Mouse (Mus musculus): ENCODE data around the gene Tfpt. TPM values are rescaled to one million over a fixed set of nuclear protein-coding genes. Genes with fewer than 3 reads are reported as not detected.
"Not testable (repeated sequence)": the region's sequence is repeated elsewhere in the genome, so short reads cannot be mapped to it uniquely, and the experiment has no call there.

The Tfpt gene
- total RNA-seq, 1 experiment from 2014 or later, result 53.9 TPM

DNA sequence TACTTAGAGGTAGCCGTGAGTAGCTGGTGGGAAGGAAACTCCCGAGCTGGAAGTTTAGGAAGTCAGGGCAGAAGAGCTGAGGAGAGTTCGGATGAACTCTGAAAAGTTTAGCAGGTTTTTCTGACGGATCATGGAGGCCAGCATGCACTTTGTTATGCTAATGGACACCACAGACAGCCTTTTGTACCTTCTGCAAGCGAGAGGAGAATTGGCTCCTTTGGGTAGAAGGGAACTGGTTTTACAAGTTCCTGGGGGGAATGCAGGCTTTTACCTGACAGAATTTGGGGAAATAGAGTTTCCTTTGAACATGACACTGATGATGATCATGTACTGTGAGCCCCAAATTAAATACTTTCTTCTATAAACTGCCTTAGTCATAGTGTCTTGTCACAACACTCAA, 43.5 kb downstream of the Tfpt start:
- no peak for ATAC-seq (ENCODE audit: extremely low read depth, insufficient number of reproducible peaks, low FRiP score, poor library complexity, severe bottlenecking)

- no peak for ATAC-seq (ENCODE audit: extremely low read depth, insufficient number of reproducible peaks, low FRiP score, poor library complexity, severe bottlenecking)
Observed at GRCm38 (mm10) chr7:3585763-3586162, 44.0 kb downstream of the Tfpt start.

- ATAC-seq (ENCODE audit: extremely low read depth, insufficient number of reproducible peaks, low FRiP score, poor library complexity, severe bottlenecking), result no peak
Observed at GRCm38 (mm10) chr7:3580029-3580428, 49.7 kb downstream of the Tfpt start.

DNA sequence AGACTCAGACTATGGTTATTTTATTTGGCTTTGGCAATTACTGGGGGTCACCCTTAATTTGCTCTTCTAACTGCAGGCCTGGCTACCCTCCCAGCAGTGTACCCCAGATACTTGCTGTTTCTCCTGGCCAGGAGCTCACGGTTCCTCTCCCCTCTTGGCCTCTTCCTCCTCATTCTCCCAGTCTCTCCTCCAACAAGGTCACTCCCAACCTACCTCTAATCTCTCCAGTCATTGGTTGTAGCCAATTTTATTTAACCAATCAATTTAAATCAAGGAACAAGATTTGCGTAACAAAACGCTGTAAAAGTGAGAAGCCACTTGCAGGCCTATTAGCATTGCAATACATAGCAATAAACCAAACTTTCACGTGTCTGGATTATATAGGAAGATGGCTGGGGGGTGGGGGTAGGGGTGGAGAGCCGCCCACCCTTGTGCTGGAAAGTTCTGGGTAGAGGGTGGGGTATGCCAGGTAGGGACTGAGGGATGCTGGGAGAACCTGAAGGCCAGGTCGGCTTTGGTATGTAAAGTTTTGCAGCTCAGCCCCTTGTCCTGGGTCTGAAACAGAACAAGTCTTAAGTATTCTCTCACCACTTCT, 50.7 kb downstream of the Tfpt start:
- no peak for ATAC-seq (ENCODE audit: extremely low read depth, insufficient number of reproducible peaks, low FRiP score, poor library complexity, severe bottlenecking)

- ATAC-seq (ENCODE audit: extremely low read depth, insufficient number of reproducible peaks, low FRiP score, poor library complexity, severe bottlenecking), result no peak
Observed at GRCm38 (mm10) chr7:3578196-3578595, 51.5 kb downstream of the Tfpt start.

- ATAC-seq (ENCODE audit: extremely low read depth, insufficient number of reproducible peaks, low FRiP score, poor library complexity, severe bottlenecking), result no peak
Observed at GRCm38 (mm10) chr7:3576354-3577124, 53.2 kb downstream of the Tfpt start.

GRCm38 (mm10) chr7:3574216-3574615, 55.5 kb downstream of the Tfpt start:
- ATAC-seq (ENCODE audit: extremely low read depth, insufficient number of reproducible peaks, low FRiP score, poor library complexity, severe bottlenecking), result no peak

DNA sequence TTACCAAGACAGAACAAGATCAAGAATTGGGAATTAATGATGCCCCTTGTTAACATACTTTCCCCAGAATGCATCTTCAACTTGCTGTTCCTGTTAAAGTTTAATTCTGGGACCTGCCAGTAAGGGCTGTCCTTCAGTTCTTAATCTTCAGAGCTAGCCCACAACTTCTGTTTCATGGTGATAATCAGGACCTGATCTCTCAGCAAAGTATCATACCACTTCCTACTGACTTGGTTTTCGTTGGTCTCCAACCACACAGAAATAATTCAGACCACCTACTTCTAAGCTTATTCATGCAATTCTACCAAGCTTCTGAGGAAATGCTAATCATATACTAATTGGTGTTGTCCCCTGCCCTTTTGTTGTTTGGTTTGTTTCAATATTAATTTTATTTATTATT, 57.9 kb downstream of the Tfpt start:
- ATAC-seq (ENCODE audit: extremely low read depth, insufficient number of reproducible peaks, low FRiP score, poor library complexity, severe bottlenecking), result no peak

DNA sequence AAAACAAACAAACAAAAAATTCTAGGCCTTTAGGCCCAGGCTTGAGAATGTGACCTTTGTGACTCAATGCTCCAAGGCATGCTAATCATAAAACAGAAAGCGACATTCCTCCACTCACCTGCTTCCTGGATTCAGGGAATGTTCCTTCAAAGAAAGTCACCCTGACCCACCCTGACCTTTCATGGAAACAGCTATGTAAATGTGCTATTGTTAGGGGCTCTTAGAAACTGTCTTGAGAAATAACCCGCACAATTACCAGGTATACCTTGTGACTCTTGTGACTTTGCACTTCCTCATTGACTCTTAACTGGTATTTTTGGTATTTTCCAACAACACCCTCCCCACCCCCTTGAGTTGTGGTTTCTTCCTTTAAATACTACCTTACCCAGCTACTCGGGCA, 59.1 kb downstream of the Tfpt start:
- not testable (repeated sequence) for ATAC-seq (ENCODE audit: extremely low read depth, insufficient number of reproducible peaks, low FRiP score, poor library complexity, severe bottlenecking)

Other genes starting within 250 kb of the Tfpt start
- not detected in 2 replicates for gene Cacng8, start 239.2 kb downstream of the Tfpt start, total RNA-seq (2017)
- not detected in 2 replicates for gene Cacng6, start 205.7 kb downstream of the Tfpt start, total RNA-seq (2017)
- gene Tarm1, start 127.3 kb downstream of the Tfpt start, total RNA-seq (2017), result 50.3 and 60.8 TPM in 2 replicates
- not detected in 2 replicates for gene Oscar, start 13.8 kb downstream of the Tfpt start, total RNA-seq (2017)
- 171 TPM in 2 replicates for gene Ndufa3, start 12.6 kb downstream of the Tfpt start, total RNA-seq (2017)
- gene Prpf31, start 56 bp upstream of the Tfpt start, total RNA-seq (2017), result 34.4 and 49.0 TPM in 2 replicates
- 55.9 TPM in 2 replicates for gene Cnot3, start 15.3 kb upstream of the Tfpt start, total RNA-seq (2017)
- gene Leng1, start 35.9 kb upstream of the Tfpt start, total RNA-seq (2017), result 11.9 and 12.8 TPM in 2 replicates
- gene Tmc4, start 47.6 kb upstream of the Tfpt start, total RNA-seq (2017), result 51.9 and 60.2 TPM in 2 replicates
- gene Tsen34, start 62.9 kb upstream of the Tfpt start, total RNA-seq (2017), result 26.4 and 26.5 TPM in 2 replicates
- gene Mboat7, start 63.6 kb upstream of the Tfpt start, total RNA-seq (2017), result 87.5 and 100 TPM in 2 replicates
- 1,508 and 1,604 TPM in 2 replicates for gene Rps9, start 74.1 kb upstream of the Tfpt start, total RNA-seq (2017)
- 406 and 418 TPM in 2 replicates for gene Pirb, start 90.5 kb upstream of the Tfpt start, total RNA-seq (2017)
- gene Gm15448, start 195.8 kb upstream of the Tfpt start, total RNA-seq (2017), result 36.3 and 41.7 TPM in 2 replicates
- 85.7 and 94.4 TPM in 2 replicates for gene Pira2, start 215.1 kb upstream of the Tfpt start, total RNA-seq (2017)

Measured in neutrophil, adult 5-6 weeks (primary cell).